Mouse (Mus musculus) thymus, postnatal 10 days (tissue): Measurements from ENCODE around the gene Olfr15.
"Not testable (repeated sequence)": the region's sequence is repeated elsewhere in the genome, so short reads cannot be mapped to it uniquely, and the experiment has no call there.

ENCODE experiments used
- DNase-seq, 2 experiments: peaks; one replicate each; pipeline ENCODE4 v3.0.0; 2021; ENCODE audit warnings: low spot score in 2 of 2

Gene Olfr15

DNA sequence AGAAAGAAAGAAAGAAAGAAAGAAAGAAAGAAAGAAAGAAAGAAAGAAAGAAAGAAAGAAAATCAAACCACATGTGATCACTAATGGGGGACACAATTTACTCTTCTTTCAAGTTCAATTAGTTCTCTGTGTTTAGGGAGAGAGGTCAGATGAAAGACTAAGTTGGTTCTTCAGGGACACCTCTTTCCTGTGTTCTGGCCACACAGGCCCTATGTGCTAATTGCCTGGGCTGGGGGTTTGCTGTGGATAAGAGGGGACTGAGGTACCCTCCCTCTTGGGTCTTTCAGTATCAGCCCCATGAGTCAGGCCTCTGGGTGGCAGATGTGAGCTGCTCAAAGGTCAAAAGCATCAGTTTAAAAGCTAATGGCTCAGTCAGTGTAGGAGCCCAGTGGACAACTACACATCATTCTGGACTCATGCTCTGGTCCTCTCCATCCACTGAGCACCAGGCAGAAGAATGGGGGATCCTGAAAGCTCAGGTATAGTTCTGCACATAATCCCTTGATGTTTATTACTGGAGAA, at the start of gene Olfr15:
Gene Olfr15, plus strand, starts transcription at position 291 of the 522 bp plus-strand sequence.
- DNase-seq = no peak

DNA sequence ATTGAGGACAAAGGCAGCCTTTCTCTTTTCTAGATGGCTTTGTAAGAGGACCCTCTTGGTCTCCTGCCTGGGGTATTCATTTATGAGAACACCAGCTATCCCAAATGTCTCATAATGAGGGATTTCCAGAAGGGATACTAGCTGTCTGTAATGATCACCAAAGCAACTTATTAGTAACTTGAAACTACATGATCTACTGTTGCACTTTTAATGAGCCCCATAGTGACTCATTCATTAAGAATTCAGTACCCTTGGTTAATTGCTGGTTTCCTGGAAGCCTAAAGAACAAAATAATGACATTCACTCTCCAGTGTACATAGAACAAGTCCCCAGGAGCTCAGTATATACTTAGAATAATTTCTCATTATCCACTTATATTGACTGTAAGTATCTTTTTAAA, 49.4 kb upstream of the Olfr15 start:
- DNase-seq = no peak

DNA sequence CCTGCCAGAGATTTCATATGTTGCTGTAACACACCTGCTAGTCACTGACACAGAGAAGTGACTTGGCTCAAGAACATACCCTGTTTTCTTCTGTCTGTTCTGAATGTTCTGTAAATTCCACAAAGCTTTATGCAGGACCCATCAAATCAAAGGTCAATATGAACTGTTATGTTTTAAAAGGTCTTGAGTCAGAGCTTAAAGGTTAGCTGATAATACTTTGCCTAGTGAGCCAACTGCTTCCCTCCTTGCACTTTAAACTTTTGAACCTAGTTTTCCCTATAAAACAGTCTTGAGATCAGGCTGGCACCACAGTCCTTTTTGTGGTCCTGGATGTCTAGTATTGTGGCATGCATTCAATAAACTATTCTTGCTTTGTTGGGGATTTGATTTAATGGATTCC, 42.3 kb upstream of the Olfr15 start:
- no peak for DNase-seq

DNA sequence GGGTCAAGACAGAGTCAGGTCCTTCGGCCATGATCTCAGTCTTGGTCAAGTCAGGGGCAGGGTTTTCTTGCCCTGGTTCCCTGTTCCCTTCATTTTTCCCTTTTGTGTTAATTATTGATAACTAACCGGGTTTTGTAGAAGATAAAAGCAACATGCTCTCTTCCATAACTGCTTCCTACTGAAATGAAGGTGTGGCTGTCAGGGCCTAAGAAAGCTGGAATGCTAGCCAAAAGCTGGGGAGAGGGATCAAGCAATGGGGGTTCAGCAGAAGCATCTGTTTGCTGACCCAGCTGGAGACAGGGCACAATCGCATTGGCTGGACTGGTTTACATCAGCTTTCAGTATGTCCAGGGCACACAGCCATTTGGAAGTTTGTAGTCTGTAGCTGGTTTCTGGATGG, 22.5 kb upstream of the Olfr15 start:
- DNase-seq = no peak

- not testable (repeated sequence) for DNase-seq
These were observed 16.0 kb upstream of the Olfr15 start for GRCm38 (mm10) chr16:3814667-3815066.

- no peak for DNase-seq
These were observed 10.5 kb upstream of the Olfr15 start for GRCm38 (mm10) chr16:3820202-3820601.

DNA sequence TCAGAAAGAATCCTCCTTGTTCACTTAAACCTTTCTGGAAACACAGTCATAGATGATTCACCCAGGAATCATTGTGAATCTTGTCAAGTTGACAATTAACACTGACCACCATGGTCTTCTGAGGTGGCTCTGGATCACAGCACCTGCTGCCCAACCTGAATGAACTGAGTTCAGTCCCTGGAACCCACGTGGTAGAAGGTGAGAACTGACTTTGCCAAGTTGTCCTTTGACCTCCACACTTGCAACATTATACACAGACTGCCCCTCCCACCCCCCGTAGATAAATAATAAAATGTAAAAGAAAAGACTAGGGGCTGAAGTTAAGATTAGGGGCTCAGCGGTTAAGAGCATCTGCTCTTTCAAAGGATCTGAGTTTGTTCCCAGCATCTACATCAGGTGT, 2.7 kb upstream of the Olfr15 start:
- no peak for DNase-seq

- DNase-seq = no peak
These were observed 951 bp upstream of the Olfr15 start for GRCm38 (mm10) chr16:3829727-3830126.

DNA sequence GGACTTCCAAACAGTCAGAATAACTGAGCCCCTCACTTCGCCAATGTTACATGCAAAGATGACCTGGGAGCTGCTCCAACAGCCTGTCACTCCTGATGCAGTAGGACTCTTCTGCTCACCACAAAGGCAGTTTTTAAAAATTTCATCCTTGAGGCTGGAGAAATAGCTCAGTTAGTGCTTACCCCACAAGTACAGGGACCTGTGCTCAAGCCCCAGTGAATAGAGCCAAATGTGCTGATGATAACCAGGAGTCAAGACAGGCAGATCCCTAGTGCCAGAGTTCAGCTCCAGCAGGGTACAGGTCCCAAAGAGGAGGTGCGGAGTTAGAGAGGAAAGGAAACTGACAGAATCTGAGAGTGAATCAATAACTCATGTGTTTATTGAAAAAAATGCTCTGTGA, 4.8 kb downstream of the Olfr15 start:
- no peak for DNase-seq

GRCm38 (mm10) chr16:3839157-3839885, 8.6 kb downstream of the Olfr15 start:
- peak in 1 of 2 experiments; percentile 30 for DNase-seq

DNA sequence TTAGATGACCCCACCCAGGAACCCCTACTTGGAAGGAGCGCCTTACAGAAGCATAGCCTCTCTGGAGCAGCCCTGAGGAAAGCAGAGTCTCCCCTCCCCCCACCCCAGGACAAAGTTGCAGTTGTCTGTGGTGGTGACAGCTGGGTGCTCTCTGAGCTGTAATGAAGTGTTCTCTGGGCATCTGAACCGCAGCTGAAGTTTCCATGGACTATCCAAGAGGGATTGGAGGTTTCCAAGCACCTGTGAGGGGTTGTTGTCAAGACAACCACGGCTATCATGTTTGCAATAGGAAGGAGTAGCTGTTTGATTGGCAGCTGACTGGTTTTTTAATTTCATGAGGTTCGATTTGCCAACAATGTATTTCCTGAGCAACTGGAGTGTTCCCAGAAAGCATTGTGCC, 12.3 kb downstream of the Olfr15 start:
- DNase-seq = no peak

DNA sequence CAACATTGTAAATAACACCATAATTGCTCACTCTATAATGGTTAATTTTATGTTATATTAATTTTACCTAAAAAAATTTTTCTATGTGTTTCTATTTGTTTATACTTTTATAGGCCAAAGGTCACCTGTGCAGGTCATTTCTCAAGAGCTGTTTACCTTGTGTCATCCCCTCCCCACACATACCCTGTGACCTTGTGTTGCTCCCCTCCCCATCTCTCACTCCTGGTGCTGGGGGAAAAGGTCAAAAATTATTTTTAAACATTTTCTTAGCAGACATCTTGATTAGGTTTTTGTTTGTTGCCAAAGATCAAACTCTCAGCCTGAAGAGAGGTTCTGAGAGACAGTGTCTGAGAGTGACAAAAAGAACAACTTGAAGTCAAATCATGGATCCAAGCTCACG, 13.1 kb downstream of the Olfr15 start:
- no peak for DNase-seq

- peak; percentile 88 to 90 for DNase-seq
These were observed 16.2 kb downstream of the Olfr15 start, which contains the start of gene Zfp174 for GRCm38 (mm10) chr16:3846711-3847518. TSS of gene Zfp174 (plus strand) at chr16:3847268.

- DNase-seq = no peak
These were observed 17.2 kb downstream of the Olfr15 start for GRCm38 (mm10) chr16:3847871-3848270.

DNA sequence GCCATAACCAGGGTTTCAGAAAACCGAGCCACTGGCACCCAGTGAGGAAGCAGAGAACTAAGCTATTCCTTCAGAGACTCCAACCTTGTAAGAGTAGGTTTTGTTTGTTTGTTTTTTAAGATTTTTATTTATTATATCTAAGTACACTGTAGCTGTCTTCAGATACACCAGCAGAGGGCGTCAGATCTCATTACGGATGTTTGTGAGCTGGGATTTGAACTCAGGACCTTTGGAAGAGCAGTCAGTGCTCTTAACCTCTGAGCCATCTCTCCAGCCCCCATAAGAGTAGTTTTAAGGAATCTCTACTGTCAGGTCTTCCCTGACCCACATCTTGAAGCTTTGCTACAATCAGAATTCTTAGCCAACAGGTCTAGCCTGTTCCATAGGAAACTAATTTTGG, 17.7 kb downstream of the Olfr15 start:
- no peak for DNase-seq

- not testable (repeated sequence) for DNase-seq
These were observed 20.6 kb downstream of the Olfr15 start for GRCm38 (mm10) chr16:3851301-3851700.

GRCm38 (mm10) chr16:3852586-3852985, 21.9 kb downstream of the Olfr15 start:
- no peak for DNase-seq

DNA sequence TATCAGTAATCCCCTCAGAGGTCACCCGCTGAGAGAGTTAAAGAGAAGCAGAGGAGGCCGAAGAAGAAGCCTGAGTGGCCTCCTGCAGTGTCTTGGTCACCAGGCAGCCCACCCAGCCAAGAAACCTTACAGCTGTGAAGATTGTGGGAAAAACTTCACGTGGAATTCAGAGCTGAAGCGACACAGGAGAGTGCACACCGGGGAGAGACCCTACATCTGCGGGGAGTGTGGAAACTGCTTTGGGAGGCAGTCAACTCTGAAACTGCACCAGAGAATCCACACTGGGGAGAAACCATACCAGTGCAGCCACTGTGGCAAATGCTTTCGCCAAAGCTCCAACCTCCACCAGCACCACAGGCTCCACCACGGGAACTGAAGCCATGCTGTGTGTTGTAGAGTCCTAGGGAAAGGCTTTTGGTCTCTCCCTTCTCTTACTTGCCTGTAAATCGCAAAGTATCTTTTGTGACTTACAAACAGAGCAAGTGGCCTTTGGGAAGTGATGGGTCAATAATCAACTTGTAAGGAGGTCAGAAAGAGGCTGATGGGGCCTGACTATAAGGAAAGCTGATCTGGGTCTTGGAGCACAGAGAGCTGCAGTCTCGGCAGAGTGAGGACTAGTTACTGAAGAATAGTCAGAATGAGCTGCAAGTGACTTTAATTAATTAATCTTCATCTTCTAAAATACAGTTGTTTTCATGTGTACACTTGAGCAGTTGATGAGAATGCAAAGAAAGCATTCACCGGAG, 23.9 kb downstream of the Olfr15 start:
- no peak for DNase-seq

GRCm38 (mm10) chr16:3855776-3856175, 25.1 kb downstream of the Olfr15 start:
- DNase-seq = no peak

DNA sequence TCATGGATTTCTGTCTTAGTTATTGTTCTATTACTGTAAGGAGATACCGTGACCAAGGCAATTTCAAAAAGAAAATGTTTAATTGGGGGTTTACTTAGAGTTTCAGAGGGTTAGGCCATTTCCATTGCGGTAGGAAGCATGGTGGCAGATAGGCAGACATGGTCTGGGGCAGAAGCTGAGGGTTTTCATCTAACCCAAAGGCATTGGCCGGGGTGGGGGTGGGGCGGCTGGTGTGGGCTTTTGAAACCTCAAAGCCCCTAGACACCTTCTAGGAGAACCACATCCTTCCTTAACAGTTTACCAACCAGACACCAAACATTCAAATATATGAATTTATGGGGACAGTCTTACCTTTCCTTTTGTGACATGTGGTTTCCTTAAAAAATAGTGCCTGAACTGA, 28.6 kb downstream of the Olfr15 start:
- no peak for DNase-seq

GRCm38 (mm10) chr16:3871815-3872214, 41.1 kb downstream of the Olfr15 start:
- DNase-seq = no peak
